Mouse (Mus musculus) kidney, postnatal 0 days (tissue): Measurements from ENCODE around the gene Obscn. TPM values are rescaled to one million over a fixed set of nuclear protein-coding genes. Genes with fewer than 3 reads are reported as not detected.

Source experiments
- ATAC-seq: fragments of 200-750 bp; cut with Nextera tagmentation; replicated peaks from 2 replicates; pipeline ENCODE4 v1.8.0; 2017; ENCODE audit warnings: low read depth, moderate number of reproducible peaks, moderate TSS enrichment, moderate library complexity; ENCODE audit not compliant: low FRiP score
- DNase-seq: peaks from one replicate; pipeline ENCODE4 v3.0.0-alpha.2; 2016; ENCODE audit warnings: low spot score
- H3K27ac ChIP-seq: fragments of 300-500 bp; sonication (generic); 2 replicates; pipeline ENCODE4 v1.5.1; 2014; ENCODE audit warnings: mild to moderate bottlenecking
- H3K27me3 ChIP-seq: fragments of 300-500 bp; sonication (generic); 2 replicates; pipeline ENCODE4 v1.6.1; 2014; ENCODE audit warnings: low read length, mixed read lengths; ENCODE audit not compliant: insufficient read depth
- H3K36me3 ChIP-seq: fragments of 300-500 bp; sonication (generic); 2 replicates; pipeline ENCODE4 v1.6.1; 2014; ENCODE audit warnings: low read length, mixed read lengths; ENCODE audit not compliant: insufficient read depth
- H3K4me1 ChIP-seq: fragments of 300-500 bp; sonication (generic); replicated peaks from 2 replicates; pipeline ENCODE4 v1.6.1; 2014; ENCODE audit warnings: antibody characterized with exemption, low read length, mixed read lengths; ENCODE audit not compliant: insufficient read depth
- H3K4me2 ChIP-seq: fragments of 300-500 bp; sonication (generic); 2 replicates; pipeline ENCODE4 v1.6.1; 2014; ENCODE audit warnings: mild to moderate bottlenecking, low read length, moderate library complexity, mixed read lengths
- H3K4me3 ChIP-seq: fragments of 300-500 bp; sonication (generic); replicated peaks from 2 replicates; pipeline ENCODE4 v1.5.1; 2014; ENCODE audit warnings: low read depth, low read length
- H3K9ac ChIP-seq: fragments of 300-500 bp; sonication (generic); 2 replicates; pipeline ENCODE4 v1.6.1; 2014; ENCODE audit warnings: low read depth, low read length
- H3K9me3 ChIP-seq: fragments of 300-500 bp; sonication (generic); replicated peaks from 2 replicates; pipeline ENCODE4 v1.6.1; 2016; ENCODE audit warnings: low read length, inconsistent platforms, mixed read lengths
- CTCF ChIP-seq: IDR thresholded peaks from 2 replicates; pipeline ENCODE4 v1.5.1; 2016; ENCODE audit warnings: antibody characterized with exemption, low read depth, mild to moderate bottlenecking, moderate library complexity
- WGBS: fragments of 180-500 bp; shearing (Covaris S2); extraction: QIAGEN DNeasy Blood & Tissue Kit; methylation state at CpG from one replicate; pipeline ENCODE4 v1.1.7; 2014; 5-methylcytosine and 5-hydroxymethylcytosine counted together
- polyA plus RNA-seq: library from polyadenylated mRNA; unstranded; fragments of >200 nt; fragmentation: Nextera tagmentation; extraction: Ambion mirVana; gene quantifications from 2 replicates; pipeline ENCODE4 v1.2.1, GENCODE M21; 2015

The Obscn gene
- polyA plus RNA-seq, 1 experiment from 2014 or later: 0.20 TPM

- H3K27ac ChIP-seq: no peak overlapping the region
- no peaks in the 10 kb centered on the region for H3K36me3 ChIP-seq
- H3K4me3 ChIP-seq: no peak overlapping the region
- 34% methylated on average over 12 of the region's 12 CpGs for WGBS
- no peak overlapping the region for H3K4me2 ChIP-seq
- ATAC-seq: peak; percentile 41; the same call in 1 of the 2 replicates
- no peak overlapping the region for H3K9ac ChIP-seq
- no peaks in the 10 kb centered on the region for H3K9me3 ChIP-seq
- TF ChIP-seq CTCF: no peak
- peaks cover 18% of the 10 kb centered on the region for H3K4me1 ChIP-seq
- DNase-seq: peak; percentile 68
- H3K27me3 ChIP-seq: no peaks in the 10 kb centered on the region
Measured at GRCm38 (mm10) chr11:58965001-58965760, 171.0 kb downstream of the Obscn start.

DNA sequence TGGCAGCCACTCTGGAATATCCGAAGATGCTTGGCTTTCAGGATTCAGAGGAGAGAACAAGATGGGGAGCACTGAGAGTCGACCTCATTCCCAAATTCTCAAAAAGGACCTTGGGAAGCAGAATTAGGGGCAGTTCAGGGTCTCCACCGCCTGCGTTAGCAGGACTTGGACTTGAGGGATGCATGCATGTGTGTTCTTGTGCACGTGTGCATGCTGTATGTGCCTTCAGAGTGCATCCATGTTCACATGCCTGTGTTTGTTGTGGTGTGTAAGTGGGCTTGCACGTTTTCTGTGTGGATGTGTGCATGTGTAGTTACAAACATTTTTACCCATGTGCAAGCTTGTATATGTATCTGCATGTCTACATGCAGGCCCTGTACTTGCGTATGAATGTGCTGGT is 172.0 kb downstream of the Obscn start:
- WGBS: 84% methylated on average over 7 of the region's 7 CpGs
- H3K4me1 ChIP-seq: peaks cover 8% of the 10 kb centered on the region
- no peaks in the 10 kb centered on the region for H3K27me3 ChIP-seq
- H3K9ac ChIP-seq: no peak overlapping the region
- no peak for DNase-seq
- no peak for TF ChIP-seq CTCF
- ATAC-seq: no peak
- no peak overlapping the region for H3K4me3 ChIP-seq
- H3K9me3 ChIP-seq: no peaks in the 10 kb centered on the region
- H3K36me3 ChIP-seq: no peaks in the 10 kb centered on the region
- no peak overlapping the region for H3K4me2 ChIP-seq
- H3K27ac ChIP-seq: no peak overlapping the region

DNA sequence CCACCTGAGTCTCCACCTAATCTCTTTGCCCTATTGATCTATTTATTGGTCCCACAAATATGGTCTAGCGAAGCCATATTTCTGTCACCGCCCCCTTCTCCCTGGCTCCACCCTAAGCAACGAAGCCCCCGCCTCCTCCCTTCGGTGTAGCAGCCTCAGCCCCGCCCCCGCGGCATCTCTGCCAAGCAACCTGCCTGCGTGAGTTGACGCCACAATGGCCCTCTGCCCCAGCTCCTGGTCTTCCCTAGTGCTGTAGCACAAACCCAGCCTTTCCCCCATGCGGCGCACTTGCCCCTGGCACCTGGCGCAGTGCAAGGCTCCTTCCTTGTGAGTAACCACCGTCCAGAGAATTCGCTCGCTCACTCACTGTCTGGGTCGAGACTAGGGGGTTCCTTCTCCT is 172.7 kb downstream of the Obscn start:
- H3K4me2 ChIP-seq: no peak overlapping the region
- H3K36me3 ChIP-seq: no peaks in the 10 kb centered on the region
- 33% methylated on average over 17 of the region's 17 CpGs for WGBS
- DNase-seq (no peak), ATAC-seq (no peak)
- TF ChIP-seq CTCF: no peak
- H3K9ac ChIP-seq: no peak overlapping the region
- H3K9me3 ChIP-seq: no peaks in the 10 kb centered on the region
- H3K27ac ChIP-seq: no peak overlapping the region
- no peak overlapping the region for H3K4me3 ChIP-seq
- peaks cover 5% of the 10 kb centered on the region; the same call in 1 of the 2 replicates for H3K4me1 ChIP-seq
- no peaks in the 10 kb centered on the region for H3K27me3 ChIP-seq

- Histone ChIP-seq H3K4me3 (no peak overlapping the region), H3K9ac (no peak overlapping the region), H3K27ac (no peak overlapping the region), H3K36me3 (no peaks in the 10 kb centered on the region), H3K9me3 (no peaks in the 10 kb centered on the region), H3K27me3 (no peaks in the 10 kb centered on the region), H3K4me1 (peaks cover 15% of the 10 kb centered on the region), H3K4me2 (no peak overlapping the region)
- 72% methylated on average over 50 of the region's 50 CpGs for WGBS
- DNase-seq (no peak), ATAC-seq (no peak)
- TF ChIP-seq CTCF: no peak
Measured at GRCm38 (mm10) chr11:58961364-58962177, 174.6 kb downstream of the Obscn start.

DNA sequence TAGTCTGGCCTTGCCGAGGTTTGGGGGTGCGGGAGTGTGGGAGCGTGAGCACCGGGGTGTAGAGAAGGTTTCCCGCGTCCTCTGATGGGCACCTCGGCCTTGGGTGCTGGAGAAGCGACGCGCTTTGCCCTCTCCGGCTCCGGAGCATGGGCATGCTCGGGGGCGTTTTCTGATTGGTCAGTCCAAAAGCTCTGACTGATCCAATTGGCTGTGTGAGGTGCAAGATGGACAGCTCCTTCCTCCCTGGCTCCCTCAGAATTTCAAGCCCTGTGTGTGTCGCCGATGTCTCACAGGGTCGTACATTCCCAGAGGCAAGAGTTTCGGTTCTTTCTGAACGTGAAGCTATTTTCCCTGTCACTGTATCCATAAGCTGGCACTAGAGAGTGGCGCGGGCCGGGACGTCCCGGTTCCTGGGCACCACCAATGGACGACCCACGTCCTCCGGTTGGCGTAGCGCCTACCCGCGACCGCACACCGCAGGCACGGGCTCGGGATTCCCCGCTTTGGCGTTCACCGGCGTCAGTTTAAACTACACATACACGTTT is 176.2 kb downstream of the Obscn start:
- Histone ChIP-seq H3K9ac (peak overlapping the region; percentile 46), H3K4me1 (peaks cover 15% of the 10 kb centered on the region), H3K4me3 (peak overlapping the region; percentile 39), H3K27ac (no peak overlapping the region), H3K9me3 (no peaks in the 10 kb centered on the region), H3K4me2 (peak overlapping the region; percentile 75), H3K36me3 (no peaks in the 10 kb centered on the region), H3K27me3 (no peaks in the 10 kb centered on the region)
- DNase-seq (peak; percentile 93), ATAC-seq (peak; percentile 81)
- peak; percentile 46 for TF ChIP-seq CTCF
- 1% methylated on average over 40 of the region's 40 CpGs for WGBS

DNA sequence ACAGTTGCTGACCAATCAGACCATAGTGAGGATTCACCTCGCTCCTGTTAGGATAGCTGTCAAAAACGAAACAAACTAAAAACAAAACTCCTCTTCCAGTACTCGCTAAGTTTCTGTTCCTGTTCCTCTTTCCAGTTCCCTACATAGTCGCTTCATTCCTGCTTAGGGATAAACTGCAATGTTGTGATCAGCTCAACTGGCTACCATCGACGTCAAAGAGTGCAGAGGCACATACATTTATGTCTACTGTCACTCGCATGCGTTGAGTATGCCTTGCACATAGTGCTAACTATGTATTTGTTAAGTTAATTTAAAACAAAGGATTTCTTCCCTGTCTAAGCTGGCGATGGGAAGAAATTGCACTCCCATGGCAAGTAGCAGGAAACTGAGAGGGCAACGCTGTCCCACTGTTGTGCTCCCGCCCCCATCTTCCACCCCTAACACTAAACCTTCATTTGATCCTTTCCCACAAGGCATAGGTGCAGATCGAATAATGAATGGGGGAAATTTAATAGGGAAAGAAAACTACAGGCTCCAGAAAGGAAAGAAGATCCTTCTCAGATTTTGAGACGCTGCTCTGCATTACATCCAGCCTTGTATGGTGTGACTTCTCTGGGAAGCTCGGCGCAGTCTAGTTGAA is 176.9 kb downstream of the Obscn start:
- 28% methylated on average over 15 of the region's 15 CpGs for WGBS
- Histone ChIP-seq H3K4me2 (peak overlapping the region; percentile 75), H3K36me3 (no peaks in the 10 kb centered on the region), H3K4me3 (peak overlapping the region; percentile 39), H3K27me3 (no peaks in the 10 kb centered on the region), H3K9me3 (no peaks in the 10 kb centered on the region), H3K27ac (no peak overlapping the region), H3K9ac (peak overlapping the region; percentile 46; the same call in 1 of the 2 replicates), H3K4me1 (peaks cover 10% of the 10 kb centered on the region; the same call in 1 of the 2 replicates)
- no peak for TF ChIP-seq CTCF
- DNase-seq: no peak
- ATAC-seq: no peak
